Mouse (Mus musculus) hindbrain, embryonic 16.5 days (tissue): ENCODE measurements around the gene Olfr1206. TPM values are rescaled to one million over a fixed set of nuclear protein-coding genes. Genes with fewer than 3 reads are reported as not detected.

Experiments
- ATAC-seq: fragments of 200-750 bp; cut with Nextera tagmentation; 2 replicates; pipeline ENCODE4 v1.8.0; 2017; ENCODE audit warnings: moderate TSS enrichment, moderate library complexity
- H3K27ac ChIP-seq: fragments of 300-500 bp; sonication (generic); 2 replicates; pipeline ENCODE4 v1.5.1; 2014; ENCODE audit warnings: low read depth, mild to moderate bottlenecking, control low read depth, low read length, moderate library complexity
- H3K27me3 ChIP-seq: fragments of 300-500 bp; sonication (generic); replicated peaks from 2 replicates; pipeline ENCODE4 v1.6.1; 2014; ENCODE audit warnings: low read length; ENCODE audit not compliant: control insufficient read depth, insufficient read depth
- H3K36me3 ChIP-seq: fragments of 300-500 bp; sonication (generic); 2 replicates; pipeline ENCODE4 v1.6.1; 2014; ENCODE audit warnings: mild to moderate bottlenecking, low read length, moderate library complexity, mixed read lengths; ENCODE audit not compliant: control insufficient read depth, insufficient read depth
- H3K4me1 ChIP-seq: fragments of 300-500 bp; sonication (generic); 2 replicates; pipeline ENCODE4 v1.6.1; 2014; ENCODE audit warnings: low read depth, low read length; ENCODE audit not compliant: control insufficient read depth, insufficient read depth
- H3K4me2 ChIP-seq: fragments of 300-500 bp; sonication (generic); 2 replicates; pipeline ENCODE4 v1.6.1; 2014; ENCODE audit warnings: mild to moderate bottlenecking, low read length, control low read depth, moderate library complexity
- H3K4me3 ChIP-seq: fragments of 300-500 bp; sonication (generic); 2 replicates; pipeline ENCODE4 v1.5.1; 2014; ENCODE audit warnings: mild to moderate bottlenecking, low read length, control low read depth, moderate library complexity
- H3K9ac ChIP-seq: fragments of 300-500 bp; sonication (generic); 2 replicates; pipeline ENCODE4 v1.6.1; 2014; ENCODE audit warnings: low read depth, mild to moderate bottlenecking, control low read depth, low read length, moderate library complexity
- H3K9me3 ChIP-seq: fragments of 300-500 bp; sonication (generic); 2 replicates; pipeline ENCODE4 v1.6.1; 2014; ENCODE audit warnings: mild to moderate bottlenecking, low read length, moderate library complexity; ENCODE audit not compliant: control insufficient read depth
- WGBS: fragments of 180-500 bp; shearing (Covaris S2); extraction: QIAGEN DNeasy Blood & Tissue Kit; methylation state at CpG from one replicate; pipeline ENCODE4 v1.1.7; 2014; 5-methylcytosine and 5-hydroxymethylcytosine counted together
- polyA plus RNA-seq: library from polyadenylated mRNA; unstranded; fragments of >200 nt; fragmentation: Nextera tagmentation; extraction: Ambion mirVana; gene quantifications from 2 replicates; pipeline ENCODE4 v1.2.1, GENCODE M21; 2015

Gene Olfr1206
- polyA plus RNA-seq = not detected in 2 replicates

GRCm38 (mm10) chr2:88862931-88863330 lies at the start of gene Olfr1206:
Olfr1206 (plus strand) TSS chr2:88863231.
- Histone ChIP-seq H3K4me2 (no peak within 1 kb of the TSS), H3K4me1 (no peaks in the 10 kb centered on the region), H3K9me3 (no peaks in the 10 kb centered on the region), H3K36me3 (no peaks in the 10 kb centered on the region), H3K9ac (no peak within 1 kb of the TSS), H3K27ac (no peak within 1 kb of the TSS), H3K27me3 (no peaks in the 10 kb centered on the region), H3K4me3 (no peak within 1 kb of the TSS)
- ATAC-seq = no peak
- WGBS = 91% methylated on average over 2 of the region's 2 CpGs

- no peaks in the 10 kb centered on the region for H3K4me1 ChIP-seq
- H3K9ac ChIP-seq = no peak within 1 kb of the TSS
- H3K36me3 ChIP-seq = no peaks in the 10 kb centered on the region
- no peaks in the 10 kb centered on the region for H3K27me3 ChIP-seq
- no peak within 1 kb of the TSS for H3K4me3 ChIP-seq
- no peak for ATAC-seq
- H3K27ac ChIP-seq = no peak within 1 kb of the TSS
- H3K4me2 ChIP-seq = no peak within 1 kb of the TSS
- no peaks in the 10 kb centered on the region for H3K9me3 ChIP-seq
- 73% methylated on average over 1 of the region's 1 CpGs for WGBS
Observed at GRCm38 (mm10) chr2:88814196-88814595, 48.8 kb upstream of the Olfr1206 start, which contains the start of gene Olfr1202. Olfr1202 (plus strand) TSS chr2:88814496.

- Histone ChIP-seq H3K9ac (no peak within 1 kb of the TSS), H3K27ac (no peak within 1 kb of the TSS), H3K36me3 (no peaks in the 10 kb centered on the region), H3K9me3 (no peaks in the 10 kb centered on the region), H3K4me1 (no peaks in the 10 kb centered on the region), H3K4me2 (no peak within 1 kb of the TSS), H3K4me3 (no peak within 1 kb of the TSS), H3K27me3 (no peaks in the 10 kb centered on the region)
- no peak for ATAC-seq
- WGBS = 93% methylated on average over 2 of the region's 2 CpGs
Observed at GRCm38 (mm10) chr2:88829437-88829836, 33.6 kb upstream of the Olfr1206 start, which contains the start of gene Olfr1205. Olfr1205 (plus strand) TSS chr2:88829737.

- Histone ChIP-seq H3K4me2 (no peak overlapping the region), H3K9me3 (no peaks in the 10 kb centered on the region), H3K4me3 (no peak overlapping the region), H3K4me1 (no peaks in the 10 kb centered on the region), H3K36me3 (no peaks in the 10 kb centered on the region), H3K9ac (no peak overlapping the region), H3K27me3 (no peaks in the 10 kb centered on the region), H3K27ac (no peak overlapping the region)
- ATAC-seq = no peak
- WGBS = 71% methylated on average over 2 of the region's 2 CpGs
Observed at GRCm38 (mm10) chr2:88838477-88838876, 24.6 kb upstream of the Olfr1206 start.

GRCm38 (mm10) chr2:88848992-88849391 lies 14.0 kb upstream of the Olfr1206 start, which contains the start of gene Olfr1204:
Olfr1204 (plus strand) TSS chr2:88849292.
- WGBS = 84% methylated on average over 1 of the region's 1 CpGs
- Histone ChIP-seq H3K36me3 (no peaks in the 10 kb centered on the region), H3K27me3 (no peaks in the 10 kb centered on the region), H3K27ac (no peak within 1 kb of the TSS), H3K4me1 (no peaks in the 10 kb centered on the region), H3K4me3 (no peak within 1 kb of the TSS), H3K4me2 (no peak within 1 kb of the TSS), H3K9me3 (no peaks in the 10 kb centered on the region), H3K9ac (no peak within 1 kb of the TSS)
- no peak for ATAC-seq

GRCm38 (mm10) chr2:88902211-88902610 lies 39.2 kb downstream of the Olfr1206 start, which contains the start of gene Olfr1208:
Olfr1208 (minus strand) TSS chr2:88902311.
- no peaks in the 10 kb centered on the region for H3K27me3 ChIP-seq
- no peak within 1 kb of the TSS for H3K9ac ChIP-seq
- no peaks in the 10 kb centered on the region for H3K9me3 ChIP-seq
- no peak for ATAC-seq
- no peak within 1 kb of the TSS for H3K27ac ChIP-seq
- no peaks in the 10 kb centered on the region for H3K36me3 ChIP-seq
- no peak within 1 kb of the TSS for H3K4me3 ChIP-seq
- no peak within 1 kb of the TSS for H3K4me2 ChIP-seq
- no peaks in the 10 kb centered on the region for H3K4me1 ChIP-seq

GRCm38 (mm10) chr2:88915057-88915456 lies 52.0 kb downstream of the Olfr1206 start, which contains the start of gene Olfr1209:
Olfr1209 (minus strand) TSS chr2:88915157.
- Histone ChIP-seq H3K4me3 (no peak within 1 kb of the TSS), H3K9me3 (no peaks in the 10 kb centered on the region), H3K27ac (no peak within 1 kb of the TSS), H3K4me2 (no peak within 1 kb of the TSS), H3K9ac (no peak within 1 kb of the TSS), H3K27me3 (no peaks in the 10 kb centered on the region), H3K36me3 (no peaks in the 10 kb centered on the region), H3K4me1 (no peaks in the 10 kb centered on the region)
- ATAC-seq = no peak
- WGBS = 90% methylated on average over 3 of the region's 3 CpGs

Other genes starting within 250 kb of the Olfr1206 start
- gene Olfr1191-ps1, start 222.7 kb upstream of the Olfr1206 start, polyA plus RNA-seq = not detected in 2 replicates
- gene Olfr1192-ps1, start 214.7 kb upstream of the Olfr1206 start, polyA plus RNA-seq = not detected in 2 replicates
- gene Olfr1193, start 187.6 kb upstream of the Olfr1206 start, polyA plus RNA-seq = not detected in 2 replicates
- gene Olfr1195, start 174.0 kb upstream of the Olfr1206 start, polyA plus RNA-seq = not detected in 2 replicates
- not detected in 2 replicates for gene Olfr1196, start 158.6 kb upstream of the Olfr1206 start, polyA plus RNA-seq
- gene Olfr1197, start 130.9 kb upstream of the Olfr1206 start, polyA plus RNA-seq = not detected in 2 replicates
- gene Olfr1198, start 111.9 kb upstream of the Olfr1206 start, polyA plus RNA-seq = not detected in 2 replicates
- not detected in 2 replicates for gene Olfr1199, start 102.8 kb upstream of the Olfr1206 start, polyA plus RNA-seq
- gene Olfr1200, start 92.7 kb upstream of the Olfr1206 start, polyA plus RNA-seq = not detected in 2 replicates
- not detected in 2 replicates for gene Olfr1201, start 70.2 kb upstream of the Olfr1206 start, polyA plus RNA-seq
- not detected in 2 replicates for gene Olfr1202, start 48.7 kb upstream of the Olfr1206 start, polyA plus RNA-seq
- not detected in 2 replicates for gene Olfr1205, start 33.5 kb upstream of the Olfr1206 start, polyA plus RNA-seq
- gene Olfr1204, start 13.9 kb upstream of the Olfr1206 start, polyA plus RNA-seq = not detected in 2 replicates
- gene Olfr1208, start 39.1 kb downstream of the Olfr1206 start, polyA plus RNA-seq = not detected in 2 replicates
- not detected in 2 replicates for gene Olfr1209, start 51.9 kb downstream of the Olfr1206 start, polyA plus RNA-seq
- gene Olfr1211, start 74.9 kb downstream of the Olfr1206 start, polyA plus RNA-seq = not detected in 2 replicates
- gene Olfr1212, start 90.7 kb downstream of the Olfr1206 start, polyA plus RNA-seq = not detected in 2 replicates
- gene Gm13762, start 117.0 kb downstream of the Olfr1206 start, polyA plus RNA-seq = not detected in 2 replicates
- gene Olfr1214, start 129.4 kb downstream of the Olfr1206 start, polyA plus RNA-seq = not detected in 2 replicates
- gene Olfr1215, start 143.7 kb downstream of the Olfr1206 start, polyA plus RNA-seq = not detected in 2 replicates
- not detected in 2 replicates for gene Olfr1216, start 155.1 kb downstream of the Olfr1206 start, polyA plus RNA-seq
- gene Olfr1217, start 168.8 kb downstream of the Olfr1206 start, polyA plus RNA-seq = not detected in 2 replicates
- not detected in 2 replicates for gene Olfr1218, start 198.0 kb downstream of the Olfr1206 start, polyA plus RNA-seq
- not detected in 2 replicates for gene Olfr1219, start 220.3 kb downstream of the Olfr1206 start, polyA plus RNA-seq
- not detected in 2 replicates for gene Olfr1220, start 243.6 kb downstream of the Olfr1206 start, polyA plus RNA-seq